Mouse (Mus musculus): ENCODE results near the gene Csdc2.
A peak's percentile ranks its signal among the peaks of the same experiment; 100 is the strongest.
"Not testable (repeated sequence)": the region's sequence is repeated elsewhere in the genome, so short reads cannot be mapped to it uniquely, and the experiment has no call there.

Gene Csdc2

DNA sequence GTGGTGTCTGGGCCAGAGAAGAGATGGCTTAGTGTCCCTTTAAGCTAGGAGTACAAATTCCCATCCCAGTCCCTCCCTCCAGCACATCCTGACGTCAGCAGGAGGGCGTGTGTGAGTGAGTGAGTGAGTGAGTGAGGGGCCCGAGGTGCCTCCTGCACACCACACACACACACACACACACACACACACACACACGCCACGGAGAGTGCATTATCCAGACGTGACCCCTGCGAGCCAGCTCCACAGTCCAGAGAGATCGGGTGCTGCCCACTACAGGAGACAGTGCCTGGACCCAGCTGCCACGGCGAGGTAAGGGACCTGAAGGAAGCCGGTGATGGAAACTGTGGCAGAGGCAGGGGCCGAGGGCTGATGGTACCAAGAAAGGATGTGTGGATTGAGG is at the start of gene Csdc2:
Gene Csdc2, plus strand, starts transcription at position 81 of the 400 bp plus-strand sequence.
- DNase-seq (ENCODE audit: low spot score): peak; percentile 29

DNA sequence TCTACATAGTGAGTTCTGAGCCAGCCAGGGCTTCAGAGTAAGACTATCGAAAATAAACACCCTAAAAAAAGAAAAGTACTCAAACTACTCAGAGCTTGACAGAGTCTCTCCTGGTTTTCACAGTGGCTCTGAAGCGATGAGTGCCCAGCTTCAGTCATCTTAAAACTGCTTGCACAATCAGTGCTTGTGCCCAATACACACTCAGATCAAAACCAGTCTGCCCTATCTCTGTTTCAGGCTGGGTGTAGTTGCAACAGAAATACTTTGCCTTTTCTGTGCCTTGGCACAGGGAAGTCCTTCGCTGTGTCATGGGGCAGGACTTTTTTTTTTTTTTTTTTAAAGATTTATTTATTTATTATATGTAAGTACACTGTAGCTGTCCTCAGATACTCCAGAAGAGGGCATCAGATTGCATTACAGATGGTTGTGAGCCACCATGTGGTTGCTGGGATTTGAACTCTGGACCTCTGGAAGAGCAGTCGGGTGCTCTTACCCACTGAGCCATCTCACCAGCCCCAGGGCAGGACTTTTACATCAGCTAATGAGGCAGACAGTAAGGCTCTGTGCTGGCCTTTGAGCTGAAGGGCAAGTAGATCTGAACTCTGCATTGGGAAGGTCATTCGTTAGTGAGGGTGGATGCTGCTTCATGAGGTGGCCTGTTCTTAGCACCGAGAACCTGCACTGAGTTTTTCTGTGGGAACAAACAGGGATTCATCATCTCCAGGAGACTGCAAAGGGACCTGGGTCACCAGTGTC is 49.6 kb upstream of the Csdc2 start:
- no peak for DNase-seq (ENCODE audit: low spot score)

DNA sequence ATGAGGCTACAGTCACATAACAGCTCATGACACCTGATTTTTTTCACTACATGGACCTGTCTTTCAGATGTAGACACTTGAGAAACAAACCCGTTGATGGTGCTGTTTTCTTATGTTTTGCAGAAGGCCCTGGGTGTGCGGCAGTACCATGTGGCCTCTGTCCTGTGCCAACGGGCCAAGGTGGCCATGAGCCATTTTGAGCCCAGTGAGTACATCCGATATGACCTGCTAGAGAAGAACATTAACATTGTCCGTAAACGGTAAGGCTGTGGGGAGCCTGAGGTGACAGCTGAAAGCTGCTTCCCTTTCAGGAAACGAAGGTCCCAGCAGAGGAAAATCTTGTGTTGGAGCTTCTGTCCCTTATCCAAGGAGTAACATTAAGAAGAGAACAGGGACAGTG is 47.4 kb upstream of the Csdc2 start:
- no peak for DNase-seq (ENCODE audit: low spot score)

DNA sequence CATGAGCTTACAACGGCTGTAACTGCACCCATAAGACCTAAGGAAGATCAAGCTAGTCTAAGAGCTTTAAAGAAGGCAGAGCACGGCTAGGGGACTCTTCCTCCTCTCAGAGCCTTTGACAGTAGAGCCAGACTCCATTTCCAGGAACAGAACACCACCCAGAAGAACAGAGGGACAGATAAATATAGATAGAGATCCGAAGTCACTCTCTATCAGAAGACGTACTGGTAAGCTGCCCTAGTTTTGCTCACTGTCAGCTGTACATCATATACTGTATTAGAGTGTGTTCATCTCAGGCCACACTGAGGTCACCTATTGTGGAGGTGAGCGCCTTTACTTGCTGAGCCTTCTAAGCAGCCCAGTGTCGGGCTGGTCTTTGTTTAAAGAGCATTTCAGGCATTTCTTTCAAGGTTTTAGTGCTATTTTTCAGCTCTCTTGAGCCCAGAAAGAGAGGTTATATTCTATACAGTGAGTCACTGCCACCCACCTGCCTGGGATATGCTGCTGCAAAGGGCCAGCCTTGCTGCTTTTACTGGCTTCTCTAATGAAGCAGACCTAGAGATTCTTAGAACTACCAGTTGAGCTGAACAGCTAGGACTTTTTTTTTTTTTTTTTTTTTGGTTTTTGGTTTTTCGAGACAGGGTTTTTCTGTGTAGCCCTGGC is 45.3 kb upstream of the Csdc2 start:
- no peak for DNase-seq (ENCODE audit: low spot score)

DNA sequence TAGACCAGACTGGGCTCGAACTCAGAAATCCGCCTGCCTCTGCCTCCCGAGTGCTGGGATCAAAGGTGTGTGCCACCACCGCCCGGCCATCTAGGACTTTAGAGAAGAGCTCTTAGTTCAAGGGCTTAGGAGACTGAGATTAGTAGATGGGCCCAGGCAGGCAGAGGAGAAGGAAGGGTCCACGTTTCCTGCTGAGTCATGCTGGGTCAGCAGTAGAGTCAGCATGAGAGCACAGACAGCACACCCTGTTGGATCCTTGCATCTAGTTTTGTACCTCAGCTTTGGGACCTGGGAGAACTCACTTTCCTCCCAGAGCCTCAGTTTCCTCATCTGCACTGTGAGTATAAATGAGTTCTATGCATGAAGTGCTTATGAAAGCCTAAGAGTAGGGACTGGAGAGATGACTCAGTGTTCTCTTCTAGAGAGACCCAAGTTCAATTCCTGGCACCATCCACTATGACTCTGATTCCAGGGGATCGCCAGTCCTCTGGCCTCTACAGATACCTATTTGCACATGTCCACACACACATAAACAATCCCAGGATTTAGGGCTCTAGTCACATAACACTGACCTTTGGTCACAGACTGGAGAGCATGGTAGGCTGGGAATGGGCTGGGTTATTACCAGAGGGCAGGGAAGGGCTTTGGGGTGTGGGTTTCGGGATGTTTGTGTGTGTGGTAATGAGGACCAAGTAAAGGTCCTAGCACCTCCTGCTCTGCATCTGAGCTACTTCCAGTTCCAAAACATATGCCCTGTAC is 44.6 kb upstream of the Csdc2 start:
- DNase-seq (ENCODE audit: low spot score): no peak

DNA sequence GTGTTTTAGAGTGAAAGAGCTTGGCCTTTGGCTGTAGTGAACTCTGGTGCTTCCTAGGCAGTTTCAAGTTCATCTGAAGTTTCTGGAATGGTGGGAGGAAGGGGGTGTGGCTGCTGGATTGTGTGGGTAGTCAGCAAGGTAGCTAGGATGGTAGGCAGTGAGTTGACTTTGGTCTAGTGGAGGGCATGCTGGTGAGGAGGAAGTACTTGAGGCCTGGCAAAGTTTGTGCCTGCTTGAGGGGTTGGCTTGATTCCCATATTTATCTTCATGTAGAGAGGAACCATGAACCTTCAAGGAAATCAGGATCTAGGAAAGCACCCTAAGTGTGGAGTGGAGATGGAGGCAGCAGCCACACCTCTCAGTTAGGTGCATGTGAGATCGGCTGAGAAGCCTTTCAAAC is 42.6 kb upstream of the Csdc2 start:
- no peak for DNase-seq (ENCODE audit: low spot score)

DNA sequence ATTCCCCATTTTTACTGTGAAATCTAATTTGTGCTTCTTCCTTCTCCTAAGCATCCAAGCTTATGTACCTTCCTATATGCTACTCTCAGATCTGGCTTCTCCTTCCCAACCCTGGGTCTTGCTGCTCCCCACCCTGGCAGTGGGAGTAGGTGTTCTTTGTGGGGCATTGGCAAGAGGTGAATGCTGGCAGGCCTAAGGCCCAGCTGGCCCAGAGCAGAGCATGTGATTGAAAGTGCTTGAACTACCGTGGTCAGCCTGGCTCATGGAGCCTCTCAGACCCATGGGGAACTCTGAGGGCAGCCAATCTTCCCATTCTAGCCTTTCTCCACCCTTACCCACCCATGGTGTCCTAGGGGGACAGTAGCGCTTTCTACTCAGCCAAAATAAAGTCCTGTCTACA is 40.2 kb upstream of the Csdc2 start:
- no peak for DNase-seq (ENCODE audit: low spot score)

DNA sequence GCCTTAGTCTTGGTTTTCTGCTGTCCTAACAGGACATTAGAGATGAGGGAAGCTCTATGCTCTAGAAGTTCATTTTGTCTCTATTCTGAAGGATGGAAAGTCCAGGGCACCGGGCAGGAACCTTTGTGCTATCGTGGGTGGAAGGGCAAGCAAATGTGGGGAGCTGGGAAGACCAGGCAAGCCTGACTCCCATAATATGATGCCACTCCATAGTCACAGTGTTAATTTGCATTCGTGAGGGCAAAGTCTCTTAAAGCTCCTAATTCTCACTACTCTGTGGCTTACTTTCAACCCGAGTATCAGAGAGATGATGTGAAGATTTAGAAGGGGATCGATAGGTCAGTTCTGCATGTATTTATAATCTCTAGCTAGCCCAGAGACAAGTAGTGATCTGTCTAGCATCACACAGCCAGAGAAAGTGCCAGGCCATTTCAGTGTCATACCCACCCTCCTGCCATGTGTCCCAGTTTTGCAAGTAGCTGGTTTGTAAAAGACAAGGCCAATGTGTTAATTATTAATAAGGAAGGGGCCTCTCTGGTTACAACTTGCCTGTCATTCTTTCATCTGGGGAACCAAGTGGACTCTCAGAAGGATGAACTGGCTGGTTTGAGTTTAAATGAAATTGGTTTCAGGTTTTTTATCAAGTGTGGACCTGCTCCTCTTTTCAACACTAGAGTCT is 38.8 kb upstream of the Csdc2 start:
- DNase-seq (ENCODE audit: low spot score): no peak

DNA sequence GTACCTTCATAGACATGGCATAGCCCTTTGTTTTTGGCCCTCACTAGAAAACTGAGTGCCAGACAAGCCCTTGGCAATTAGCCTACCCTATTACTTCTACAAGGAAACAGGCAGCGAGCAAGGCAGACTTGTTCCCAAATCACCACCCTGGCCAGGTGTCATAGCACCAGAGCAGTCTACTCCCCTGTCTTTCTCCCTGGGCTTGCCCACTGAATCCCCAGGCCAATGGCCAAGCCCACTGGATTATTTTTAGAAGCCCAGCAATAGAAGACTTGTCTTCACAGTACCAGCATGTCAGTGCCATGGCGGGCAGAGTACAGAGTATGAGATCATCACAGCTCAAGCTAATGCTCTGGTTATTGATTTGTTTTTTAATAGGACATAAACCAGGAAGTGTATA is 37.8 kb upstream of the Csdc2 start:
- DNase-seq (ENCODE audit: low spot score): no peak

DNA sequence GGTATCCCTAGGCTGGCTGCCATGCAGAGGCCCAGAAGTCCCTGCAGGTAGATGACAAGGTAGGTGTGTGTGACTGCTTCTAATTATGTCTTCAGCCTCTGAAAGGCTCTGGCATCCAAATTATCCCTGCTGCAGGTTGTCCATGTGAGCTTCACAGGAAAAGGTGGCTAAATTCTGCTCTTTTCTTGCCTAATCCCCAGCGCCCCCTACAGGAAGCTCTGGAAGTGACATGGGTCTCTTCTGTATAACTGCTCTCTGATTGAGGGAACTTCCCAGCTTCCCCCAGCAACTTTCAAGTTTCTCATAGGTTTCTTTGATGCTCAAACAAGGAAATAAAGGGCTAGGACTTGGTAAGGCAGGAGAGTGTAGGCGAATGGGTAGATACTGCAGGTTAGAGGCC is 31.6 kb upstream of the Csdc2 start:
- DNase-seq (ENCODE audit: low spot score): peak; percentile 69

DNA sequence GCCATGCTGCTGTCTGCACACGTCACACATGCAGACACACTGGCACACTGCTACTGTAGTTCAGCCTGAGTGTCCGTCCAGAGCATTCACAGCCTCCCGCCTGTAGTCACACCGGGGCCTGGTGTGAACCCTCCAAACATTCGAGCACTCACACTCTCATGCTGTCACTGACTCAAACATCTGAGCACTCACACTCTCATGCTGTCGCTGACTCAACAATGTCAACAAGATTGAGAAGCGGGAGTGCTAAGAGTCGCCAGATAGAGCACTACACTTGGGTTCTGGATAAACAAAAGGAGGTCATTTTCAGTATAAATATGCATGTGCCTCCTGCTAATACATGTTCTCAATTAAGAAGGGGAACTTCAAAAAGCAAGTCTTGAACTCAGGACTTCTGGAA is 28.6 kb upstream of the Csdc2 start:
- DNase-seq (ENCODE audit: low spot score): no peak

DNA sequence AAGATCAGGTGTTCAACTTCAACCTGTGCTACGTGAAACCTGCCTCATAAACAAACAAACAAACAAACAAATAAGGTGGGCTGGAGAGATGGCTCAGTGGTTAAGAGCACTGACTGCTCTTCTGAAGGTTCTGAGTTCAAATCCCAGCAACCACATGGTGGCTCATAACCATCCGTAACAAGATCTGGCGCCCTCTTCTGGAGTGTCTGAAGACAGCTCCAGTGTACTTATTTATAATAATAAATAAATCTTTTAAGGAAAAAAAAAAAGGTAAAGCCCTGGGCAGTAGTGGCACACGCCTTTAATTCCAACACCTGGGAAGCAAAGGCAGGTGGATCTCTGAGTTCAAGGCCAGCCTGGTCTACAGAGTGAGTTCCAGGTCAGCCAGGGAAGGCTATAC is 27.8 kb upstream of the Csdc2 start:
- DNase-seq (ENCODE audit: low spot score): not testable (repeated sequence)

DNA sequence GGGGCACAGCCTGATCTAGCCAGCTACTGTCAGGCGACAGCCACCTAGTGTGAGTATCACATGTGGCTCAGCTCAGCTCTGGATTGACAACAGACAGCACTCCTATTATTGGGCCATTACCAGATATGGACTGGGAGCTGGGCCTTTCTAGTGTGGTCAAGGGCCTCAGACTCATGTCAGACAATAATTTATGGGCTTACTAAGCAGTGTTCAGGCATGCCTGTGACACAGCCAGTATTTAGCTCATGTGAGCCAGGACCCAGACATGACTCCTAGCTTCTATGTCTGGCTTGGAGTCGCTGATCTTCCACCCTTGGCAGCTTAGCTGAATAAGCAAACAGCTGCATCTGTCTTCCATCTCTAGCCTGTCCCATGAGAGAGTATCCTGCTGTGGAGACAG is 24.1 kb upstream of the Csdc2 start:
- DNase-seq (ENCODE audit: low spot score): no peak

DNA sequence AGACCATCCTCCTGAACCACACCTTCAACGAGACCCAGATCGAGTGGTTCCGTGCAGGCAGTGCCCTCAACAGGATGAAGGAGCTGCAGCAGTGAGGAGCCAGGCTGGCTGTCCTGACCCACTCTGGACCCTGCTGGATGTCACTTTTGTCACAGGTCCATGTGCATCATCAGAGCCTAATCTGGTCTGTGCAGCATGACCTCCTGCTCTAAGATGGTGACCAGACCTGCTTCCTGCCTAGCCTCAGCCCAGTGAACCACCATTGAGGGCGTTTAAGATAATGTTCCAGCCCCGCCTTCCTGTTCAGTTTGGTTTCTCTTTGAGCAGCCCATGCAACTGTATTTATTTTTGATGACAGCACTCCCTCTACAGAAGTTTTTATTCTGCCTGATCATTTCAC is 21.9 kb upstream of the Csdc2 start:
- DNase-seq (ENCODE audit: low spot score): no peak

DNA sequence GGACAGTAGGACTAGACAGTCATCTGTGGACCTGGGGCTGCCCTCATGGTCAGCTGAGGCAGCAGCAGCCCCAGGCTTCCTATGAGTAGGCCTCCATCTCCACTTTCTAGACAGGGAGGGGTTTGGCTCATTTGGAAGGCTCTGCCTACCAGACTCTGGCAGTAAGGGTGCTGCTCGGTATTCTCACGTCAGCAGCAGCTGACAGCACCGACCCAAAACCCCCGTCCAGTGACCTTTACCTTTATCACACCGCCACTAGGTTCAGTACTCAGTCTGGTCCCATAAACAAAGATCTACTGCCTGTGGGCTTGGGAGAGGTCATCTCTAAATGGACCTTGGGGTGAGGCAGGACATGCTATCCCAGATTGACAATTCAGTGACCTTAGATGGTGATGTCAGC is 20.9 kb upstream of the Csdc2 start:
- DNase-seq (ENCODE audit: low spot score): no peak

DNA sequence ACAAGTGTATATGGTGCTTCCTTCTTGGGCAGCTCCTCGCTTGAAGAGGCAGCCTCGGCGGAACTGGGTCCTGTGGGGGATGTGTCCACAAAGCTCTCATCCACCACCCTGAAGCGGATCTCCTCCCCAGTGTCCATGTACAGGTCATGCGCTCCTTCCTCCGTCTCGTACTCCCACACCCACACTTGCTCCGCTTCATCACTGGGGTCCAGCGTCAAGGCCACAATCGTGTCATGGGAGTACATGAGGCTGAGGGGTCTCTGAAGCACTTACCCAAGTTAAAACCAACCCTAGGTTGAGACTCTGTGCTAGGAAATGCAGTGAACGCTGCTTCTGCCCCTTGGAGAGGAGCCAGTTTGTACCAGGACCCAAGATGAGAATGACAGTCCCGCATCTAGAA is 19.4 kb upstream of the Csdc2 start:
- DNase-seq (ENCODE audit: low spot score): no peak

DNA sequence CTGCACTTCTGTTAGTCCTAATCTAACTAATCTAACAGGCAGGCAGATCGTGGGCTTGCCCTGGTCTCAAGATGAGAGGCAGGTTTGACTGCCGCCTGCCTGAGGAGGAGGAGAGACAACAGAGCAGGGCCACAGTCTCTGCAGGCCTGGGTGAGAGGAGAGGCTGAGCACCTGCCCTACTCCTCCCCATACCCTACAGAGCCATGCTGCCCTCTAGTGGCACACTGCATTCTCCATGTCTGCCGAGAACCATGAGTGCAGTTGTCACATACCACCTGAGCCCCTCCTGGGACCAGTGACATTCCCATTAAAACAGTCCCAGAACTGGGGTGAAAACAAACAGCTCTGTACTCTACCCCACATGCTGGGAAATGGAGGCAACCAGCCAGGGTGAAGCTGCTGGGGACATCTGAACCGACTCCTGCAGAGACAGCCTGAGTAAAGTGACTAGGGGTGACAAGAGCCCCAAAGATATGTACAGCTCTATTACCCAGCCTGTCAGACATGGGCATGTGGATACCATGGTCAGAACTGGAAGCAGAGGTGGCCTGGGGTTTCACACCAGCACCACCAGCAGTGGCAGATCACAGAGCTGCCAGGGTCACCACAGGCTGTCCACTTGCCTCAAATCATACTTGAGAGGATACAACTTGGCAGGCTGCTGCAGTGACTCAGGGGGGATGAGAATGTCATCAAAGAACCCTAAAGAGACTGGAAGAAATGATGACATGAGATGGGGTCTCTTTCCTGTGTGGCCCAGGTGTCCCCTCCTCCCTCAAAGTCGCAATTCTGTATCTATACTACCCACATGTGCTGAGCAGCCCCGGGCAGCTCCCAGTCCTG is 18.7 kb upstream of the Csdc2 start:
- peak; percentile 69 for DNase-seq (ENCODE audit: low spot score)

DNA sequence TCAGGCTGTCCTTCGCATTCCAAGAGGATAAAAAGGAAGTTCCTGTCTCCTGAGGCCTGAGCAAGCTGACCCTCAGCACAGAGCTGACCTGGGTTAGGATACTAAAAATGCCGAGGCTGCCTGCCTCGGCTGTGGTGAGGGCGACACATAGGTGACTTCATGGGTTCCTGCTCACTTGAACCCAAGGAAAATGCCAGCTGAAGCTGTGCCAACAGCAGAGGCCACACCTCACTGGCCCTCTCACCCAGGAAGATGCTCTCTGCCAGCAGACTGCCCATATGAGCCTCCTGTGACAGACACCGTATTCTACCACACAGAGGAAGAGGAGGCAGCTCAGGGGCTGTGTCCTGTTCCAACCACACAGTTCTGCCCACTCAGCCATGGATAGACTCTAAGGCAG is 17.5 kb upstream of the Csdc2 start:
- no peak for DNase-seq (ENCODE audit: low spot score)

DNA sequence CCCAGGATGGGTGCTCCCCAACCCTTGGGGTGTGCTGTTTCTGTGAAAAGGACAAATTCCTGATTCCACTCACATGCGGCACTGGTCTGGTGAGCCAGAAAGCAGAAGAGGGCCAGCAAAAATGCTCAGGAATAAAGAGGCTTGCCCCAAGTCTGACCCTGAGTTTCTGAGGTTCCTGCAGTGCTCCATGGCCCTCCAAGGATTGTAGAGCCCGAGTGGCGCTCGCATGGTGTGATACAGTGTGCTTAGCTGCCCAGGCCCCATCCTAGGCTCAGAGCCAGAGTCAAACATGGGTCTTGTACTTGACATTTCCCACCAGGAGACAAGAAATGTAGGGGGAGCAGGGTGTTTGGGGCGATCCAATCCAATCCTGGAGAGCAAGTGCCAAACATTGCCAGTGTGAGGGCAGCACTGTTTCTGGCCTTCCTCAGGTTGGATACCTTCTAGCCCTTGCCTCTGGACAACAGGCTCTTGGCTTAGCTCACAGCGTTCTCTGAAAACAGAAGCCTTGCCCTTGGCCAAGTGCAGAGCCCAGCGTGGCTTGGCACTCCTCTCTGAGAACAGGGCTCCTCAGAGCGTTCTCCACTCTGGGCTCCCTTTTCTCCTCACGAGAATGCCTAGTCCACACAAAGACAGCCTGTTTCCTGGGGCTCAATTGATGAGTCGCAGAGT is 15.9 kb upstream of the Csdc2 start:
- DNase-seq (ENCODE audit: low spot score): no peak

DNA sequence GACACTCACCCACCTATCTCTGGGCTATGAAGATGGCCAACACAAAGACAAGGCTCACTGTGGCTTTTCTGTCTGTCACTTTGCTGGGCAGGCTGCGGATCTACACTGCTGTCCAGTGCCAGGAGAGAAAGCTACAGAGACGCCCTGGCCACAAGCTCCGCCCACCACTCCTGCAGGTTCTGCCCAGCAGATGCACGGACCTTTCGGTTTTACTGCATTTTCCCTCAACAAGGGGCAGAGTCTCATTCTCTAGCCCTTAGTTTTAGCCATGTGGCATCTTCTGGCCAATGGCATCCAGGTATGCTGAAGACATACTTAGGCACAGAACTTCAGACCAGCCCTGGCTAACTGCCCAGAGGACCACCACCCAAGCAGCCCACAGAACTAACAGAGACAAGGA is 15.3 kb upstream of the Csdc2 start:
- no peak for DNase-seq (ENCODE audit: low spot score)

DNA sequence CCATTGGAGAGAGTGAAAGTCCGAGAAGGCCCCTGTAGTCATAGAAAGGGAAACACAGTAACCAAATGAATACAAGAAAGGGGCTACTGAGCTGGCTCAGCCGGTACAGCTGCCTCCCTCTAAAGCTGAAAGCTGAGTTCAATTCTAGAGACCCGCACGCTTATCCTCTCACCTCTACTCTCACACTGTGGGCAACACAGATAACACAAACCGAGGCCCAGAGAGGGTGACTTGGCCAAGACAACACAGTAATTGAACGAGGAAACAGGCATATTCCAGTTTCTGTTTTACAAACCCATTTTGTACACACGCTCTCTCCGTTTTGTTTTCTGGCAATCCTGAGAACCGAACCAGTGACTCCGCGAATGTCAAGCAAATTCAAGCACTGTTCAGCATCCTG is 11.6 kb upstream of the Csdc2 start:
- DNase-seq (ENCODE audit: low spot score): no peak

Data from urinary bladder, postnatal 25 days (tissue).